Mouse (Mus musculus) olfactory bulb, adult 2 months (tissue): ENCODE data around the gene Cryab.

Source experiments
- CTCF ChIP-seq: fragments of 200-500 bp; IDR thresholded peaks from 2 replicates; pipeline ENCODE4 v1.5.1; 2012; ENCODE audit warnings: low read depth, mild to moderate bottlenecking, low read length, moderate library complexity; ENCODE audit not compliant: insufficient read depth
- POLR2A ChIP-seq: fragments of 200-500 bp; IDR thresholded peaks from 2 replicates; pipeline ENCODE4 v1.6.1; 2012; ENCODE audit warnings: mild to moderate bottlenecking, low read depth, low read length, moderate library complexity; ENCODE audit not compliant: insufficient read depth

- no peak for TF ChIP-seq POLR2A
- no peak for TF ChIP-seq CTCF
Measured at GRCm38 (mm10) chr9:50803055-50803671, 52.0 kb downstream of the Cryab start.
